Mouse (Mus musculus) layer of hippocampus, adult 9-11 months (tissue): ENCODE data around the gene Bfsp1.

Source experiments
- DNase-seq: peaks from one replicate; pipeline ENCODE4 v3.0.0; 2022

Bfsp1 gene

GRCm38 (mm10) chr2:143862484-143863231 is at the start of gene Bfsp1:
Bfsp1 (minus strand) TSS chr2:143863173.
- DNase-seq, result peak; percentile 24

DNA sequence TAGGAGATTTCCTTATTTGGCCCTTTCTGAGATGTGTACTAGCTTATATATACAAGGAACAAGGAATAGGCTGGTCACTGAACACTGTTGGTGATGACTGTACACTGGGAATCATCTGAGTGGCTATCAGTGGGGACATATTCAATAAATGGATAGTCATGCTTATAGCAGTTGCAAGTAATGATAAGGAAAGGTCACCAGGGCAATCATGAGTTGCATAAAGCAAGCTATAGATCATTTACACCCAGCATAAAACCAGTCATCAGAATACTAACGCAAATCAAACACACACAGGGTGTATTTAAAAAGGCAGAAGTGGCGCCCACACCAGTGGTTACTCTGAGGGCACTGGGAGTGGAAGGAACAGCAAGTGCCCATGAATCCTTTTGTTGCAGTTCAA is 49.2 kb upstream of the Bfsp1 start:
- no peak for DNase-seq

- no peak for DNase-seq
Observed at GRCm38 (mm10) chr2:143909230-143909629, 46.3 kb upstream of the Bfsp1 start.

- DNase-seq, result no peak
Observed at GRCm38 (mm10) chr2:143904896-143905295, 41.9 kb upstream of the Bfsp1 start.

DNA sequence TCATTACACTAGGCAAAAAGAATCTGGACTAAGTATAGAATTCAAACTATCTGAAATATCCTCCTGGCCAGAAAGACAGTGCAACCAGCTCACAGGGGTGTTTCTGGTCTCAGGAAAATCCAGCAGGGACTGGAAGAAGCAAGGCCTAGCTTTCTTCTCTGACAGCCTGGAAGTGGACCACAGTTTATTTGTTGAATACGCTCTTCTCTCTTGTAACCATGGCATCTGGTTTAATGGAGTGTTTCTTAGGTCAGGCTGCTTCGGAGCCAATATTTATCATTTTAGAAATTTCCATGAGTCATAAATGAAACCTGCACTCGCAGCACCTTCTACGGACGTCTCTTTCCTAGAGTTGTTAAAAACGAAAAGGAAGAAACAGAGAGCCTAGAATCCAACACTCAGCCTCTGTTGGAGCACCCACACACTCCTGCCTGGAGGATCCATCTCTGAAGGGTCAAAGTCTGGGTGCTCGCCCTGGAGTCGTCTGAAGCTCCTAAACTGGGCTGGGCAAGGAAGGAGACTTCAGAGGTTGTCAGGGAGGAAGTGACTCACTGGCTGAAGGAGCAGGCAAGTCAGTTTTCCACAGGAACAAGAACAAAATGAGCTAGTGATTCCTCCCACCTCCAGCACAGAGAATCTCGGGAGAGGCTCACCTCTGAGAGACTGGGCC is 40.5 kb upstream of the Bfsp1 start:
- no peak for DNase-seq

GRCm38 (mm10) chr2:143900821-143901351 is 37.9 kb upstream of the Bfsp1 start:
- DNase-seq, result no peak

DNA sequence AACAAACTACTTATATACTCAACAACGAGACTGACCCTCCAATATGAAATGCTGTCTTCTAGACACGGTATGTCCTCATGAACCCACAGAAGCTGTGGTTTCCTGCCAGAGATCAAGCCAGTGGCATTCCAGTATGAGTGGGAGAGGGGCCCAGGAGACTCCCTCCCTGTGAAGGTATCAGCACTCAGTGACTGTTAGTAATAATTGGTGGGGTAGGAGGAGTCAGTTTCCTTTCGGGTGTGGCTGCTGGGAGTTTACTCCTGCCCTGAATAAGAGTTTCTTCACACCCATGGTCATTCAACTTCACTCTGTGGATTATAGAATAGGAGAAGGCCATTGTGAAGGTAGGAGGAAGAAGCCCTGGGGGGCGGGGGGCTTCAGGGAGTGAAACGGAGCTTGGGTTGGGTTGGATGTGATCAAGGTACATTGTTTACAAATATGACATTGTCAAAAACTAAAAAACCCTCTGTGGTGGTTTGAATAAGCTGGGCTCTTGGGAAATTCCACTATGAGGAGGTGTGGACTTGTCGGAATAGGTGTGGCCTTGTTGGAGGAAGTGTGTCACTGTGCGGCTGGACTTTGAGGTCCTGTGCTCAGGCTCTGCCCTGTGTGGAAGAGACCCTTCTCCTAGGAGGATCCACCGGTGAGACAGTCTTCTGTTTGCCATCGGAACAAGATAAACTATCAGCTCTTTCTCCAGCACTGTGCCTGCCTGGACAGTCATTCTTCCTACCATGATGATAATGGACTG is 36.7 kb upstream of the Bfsp1 start:
- no peak for DNase-seq

DNA sequence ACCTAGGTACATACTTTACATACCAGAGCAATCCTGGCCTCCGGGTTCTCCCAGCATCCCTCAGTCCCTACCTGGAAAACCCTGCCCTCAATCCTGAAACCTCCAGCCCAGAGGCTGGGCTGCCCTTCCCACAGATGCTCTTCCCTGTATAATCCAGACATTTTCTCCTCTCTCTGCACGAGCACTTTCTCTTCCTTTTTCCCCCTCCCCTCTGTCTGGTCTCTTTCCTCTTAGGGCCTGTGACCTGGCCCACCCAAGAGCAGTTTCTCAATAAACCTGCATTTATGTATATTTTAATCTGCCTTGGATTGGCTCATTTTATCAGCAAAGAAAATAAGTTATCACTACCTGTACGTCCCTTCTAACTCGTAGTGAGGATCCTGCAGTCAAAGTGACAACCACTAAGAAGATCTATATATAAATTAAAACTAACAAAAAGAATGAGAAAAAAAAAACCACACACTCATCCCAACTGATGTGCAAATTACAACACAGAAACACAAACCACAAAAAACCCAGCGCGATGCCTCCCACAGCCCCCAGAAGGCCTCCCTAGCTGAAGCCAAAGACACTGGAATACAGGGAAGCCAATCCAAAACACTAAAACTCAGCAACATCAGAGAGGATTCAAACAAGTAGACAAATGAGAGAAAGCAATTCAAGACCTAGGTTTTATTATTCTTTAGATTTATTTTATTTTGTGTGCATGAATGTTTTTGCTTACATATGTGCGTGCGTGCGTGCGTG is 28.5 kb upstream of the Bfsp1 start:
- DNase-seq, result no peak

- no peak for DNase-seq
Observed at GRCm38 (mm10) chr2:143889860-143890433, 27.0 kb upstream of the Bfsp1 start.

GRCm38 (mm10) chr2:143889131-143889859 is 26.3 kb upstream of the Bfsp1 start:
- DNase-seq, result no peak

GRCm38 (mm10) chr2:143882606-143883288 is 19.8 kb upstream of the Bfsp1 start:
- no peak for DNase-seq

DNA sequence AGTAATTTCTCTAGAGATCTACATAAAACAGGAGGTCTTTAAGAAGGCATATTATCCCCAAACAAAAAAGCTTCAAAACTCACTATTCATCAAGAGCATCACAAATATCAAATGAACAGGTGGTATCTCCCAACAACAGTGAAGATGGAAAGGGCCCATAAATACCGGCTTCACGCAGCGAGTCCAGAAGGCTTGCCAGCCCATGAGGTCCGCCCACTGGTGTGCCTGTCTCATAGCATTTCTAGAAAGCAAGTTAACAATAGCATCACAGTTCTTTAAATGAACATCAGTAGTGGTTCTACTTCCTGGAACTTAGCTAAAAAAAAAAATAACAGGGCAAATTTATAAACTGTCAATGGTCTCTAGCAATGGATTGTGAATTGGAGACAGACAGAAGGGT is 19.0 kb upstream of the Bfsp1 start:
- DNase-seq, result peak; percentile 65

- DNase-seq, result no peak
Observed at GRCm38 (mm10) chr2:143879311-143879710, 16.3 kb upstream of the Bfsp1 start.

- DNase-seq, result no peak
Observed at GRCm38 (mm10) chr2:143876929-143877632, 14.1 kb upstream of the Bfsp1 start.

DNA sequence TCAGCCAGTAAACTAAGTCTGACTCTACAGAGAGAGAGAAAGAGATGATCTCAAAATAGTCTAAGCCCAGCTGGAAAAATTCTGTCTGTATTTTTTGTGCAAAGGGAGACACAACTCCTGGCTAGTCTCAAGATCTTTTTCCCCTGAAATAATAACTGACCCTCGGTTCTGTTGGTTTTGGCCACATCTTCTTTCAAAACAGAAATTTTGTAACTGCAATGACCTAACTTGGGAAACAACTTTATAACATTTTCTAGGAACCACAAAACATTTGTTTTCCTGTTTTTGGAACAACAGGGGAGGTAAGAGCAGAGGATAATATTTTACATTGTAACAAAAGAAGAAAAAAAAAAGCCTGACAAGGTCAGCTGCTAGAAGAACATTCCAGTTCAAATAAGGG is 13.1 kb upstream of the Bfsp1 start:
- no peak for DNase-seq

GRCm38 (mm10) chr2:143870936-143871688 is 8.1 kb upstream of the Bfsp1 start:
- DNase-seq, result no peak

DNA sequence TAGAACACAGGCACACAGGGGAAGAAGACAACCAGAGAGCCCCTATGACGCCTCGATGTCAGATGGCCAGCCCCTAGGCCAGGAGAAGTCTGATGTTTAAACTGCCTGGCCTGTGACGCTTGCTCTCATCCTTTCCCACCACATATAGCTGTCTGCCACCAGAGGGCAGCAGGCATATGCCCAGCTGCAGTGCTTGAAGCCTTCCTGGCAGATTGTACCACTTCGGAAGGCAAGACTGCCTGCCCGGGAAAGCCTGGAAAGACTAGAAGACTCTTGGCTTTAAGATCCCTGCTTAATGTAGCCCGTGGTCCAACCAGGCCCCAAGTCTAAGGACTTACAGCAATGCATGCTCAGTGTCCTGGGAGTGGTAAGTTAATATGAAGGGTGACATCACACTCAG is 4.4 kb upstream of the Bfsp1 start:
- DNase-seq, result peak; percentile 76

GRCm38 (mm10) chr2:143864600-143864999 is 1.6 kb upstream of the Bfsp1 start:
- DNase-seq, result no peak

- no peak for DNase-seq
Observed at GRCm38 (mm10) chr2:143859166-143859565, 3.8 kb downstream of the Bfsp1 start.

DNA sequence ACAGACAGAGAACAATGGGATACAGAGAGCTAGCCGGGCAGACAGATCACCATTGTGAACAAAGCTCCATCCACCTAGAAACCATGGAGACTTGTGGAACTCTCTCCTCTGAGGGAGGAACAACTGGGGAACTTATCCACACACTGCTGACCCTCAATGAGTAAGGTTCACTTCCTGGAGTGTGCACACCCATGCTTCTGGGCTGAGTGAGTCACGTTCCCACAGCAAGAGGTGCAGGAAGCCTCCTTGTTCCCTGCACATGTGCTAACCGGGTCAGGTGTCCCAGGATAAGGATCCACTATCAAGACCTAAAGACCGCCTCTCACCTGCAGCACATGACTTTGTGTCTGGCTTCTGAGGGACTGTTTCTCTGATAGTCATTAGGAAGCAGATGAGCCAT is 9.5 kb downstream of the Bfsp1 start:
- no peak for DNase-seq
